In the genomic region with DNA sequence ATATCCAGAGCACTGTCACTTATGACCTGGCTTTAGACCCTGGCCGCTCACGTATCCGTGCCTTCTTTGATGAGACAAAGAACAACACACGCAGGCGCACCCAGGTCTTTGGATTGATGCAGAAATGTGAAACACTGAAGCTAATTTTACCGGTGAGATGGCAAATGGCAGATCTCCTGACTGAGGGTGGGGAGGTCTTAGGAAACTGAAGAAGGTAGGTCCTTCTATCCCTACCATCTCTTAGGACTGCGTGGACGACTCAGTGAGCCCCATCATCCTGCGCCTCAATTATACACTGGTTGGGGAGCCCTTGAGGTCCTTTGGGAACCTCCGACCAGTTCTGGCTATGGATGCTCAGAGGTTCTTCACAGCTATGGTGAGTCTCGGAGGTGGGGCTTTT, we compare ENCODE assay signal across 30 mouse cellular contexts. TPM values are rescaled to one million over a fixed set of nuclear protein-coding genes. Genes with fewer than 3 reads are reported as not detected.
A peak's percentile ranks its signal among the peaks of the same experiment; 100 is the strongest.
DNase-seq lines count a peak whose midpoint lies in the region; ATAC-seq lines count a peak whose summit lies in the region.
"Had no signal": no experiment of that assay in that cellular context is flagged by ENCODE, and none has a peak within 500 bp of the region (broad histone marks: within the 10 kb centered on the region; RNA-seq: fewer than 3 reads in every experiment).

No protein-coding gene starts in this region.

- H3K9me3 ChIP-seq in liver, embryonic 11.5 days (ENCODE audit: control insufficient read depth, low read length), result no peaks in the 10 kb centered on the region
- no peaks in the 10 kb centered on the region for H3K9me3 ChIP-seq in hindbrain, embryonic 11.5 days (ENCODE audit: control insufficient read depth, low read length)
- H3K9me3 ChIP-seq: forebrain, embryonic 10.5 days; forebrain, embryonic 15.5 days; G1E; hindbrain, embryonic 12.5 days; hindbrain, embryonic 15.5 days had no signal

- H3K27ac ChIP-seq in liver, embryonic 11.5 days (ENCODE audit: low read depth, low read length), result no peak overlapping the region
- no peak overlapping the region for H3K27ac ChIP-seq in hindbrain, embryonic 11.5 days (ENCODE audit: low read depth, low read length)
- H3K27ac ChIP-seq: forebrain, embryonic 10.5 days; forebrain, embryonic 15.5 days; heart, adult 2 months; hindbrain, embryonic 12.5 days; hindbrain, embryonic 15.5 days had no signal

- no peaks in the 10 kb centered on the region for H3K4me1 ChIP-seq in liver, embryonic 11.5 days (replicated peaks; ENCODE audit: control insufficient read depth, insufficient read depth, low read length)
- no peaks in the 10 kb centered on the region for H3K4me1 ChIP-seq in hindbrain, embryonic 11.5 days (replicated peaks; ENCODE audit: control insufficient read depth, insufficient read depth, low read length)
- H3K4me1 ChIP-seq: forebrain, embryonic 10.5 days; forebrain, embryonic 15.5 days; hindbrain, embryonic 15.5 days had no signal

- intact Hi-C loops in heart, postnatal 10 days (cut with DNase I), result no loop called here

- no peaks in the 10 kb centered on the region for H3K27me3 ChIP-seq in liver, embryonic 11.5 days (replicated peaks; ENCODE audit: control insufficient read depth, insufficient read depth, low read length)
- H3K27me3 ChIP-seq in hindbrain, embryonic 11.5 days (ENCODE audit: control insufficient read depth, insufficient read depth, low read length), result no peaks in the 10 kb centered on the region
- H3K27me3 ChIP-seq: forebrain, embryonic 15.5 days; hindbrain, embryonic 12.5 days; hindbrain, embryonic 15.5 days had no signal

- no peak overlapping the region for H3K4me3 ChIP-seq in liver, embryonic 11.5 days (ENCODE audit: low read depth, low read length)
- H3K4me3 ChIP-seq in hindbrain, embryonic 11.5 days (ENCODE audit: low read depth, low read length), result no peak overlapping the region
- H3K4me3 ChIP-seq: forebrain, embryonic 10.5 days; forebrain, embryonic 15.5 days; heart, adult 2 months; hindbrain, embryonic 12.5 days; hindbrain, embryonic 15.5 days had no signal

- 89% methylated on average over 11 of the region's 11 CpGs for WGBS in liver, embryonic 11.5 days
- 90% methylated on average over 11 of the region's 11 CpGs for WGBS in hindbrain, embryonic 11.5 days

- no peaks in the 10 kb centered on the region for H3K36me3 ChIP-seq in liver, embryonic 11.5 days (ENCODE audit: control insufficient read depth, insufficient read depth, low read length)
- no peaks in the 10 kb centered on the region for H3K36me3 ChIP-seq in hindbrain, embryonic 11.5 days (ENCODE audit: control insufficient read depth, insufficient read depth, low read length)
- H3K36me3 ChIP-seq: forebrain, embryonic 10.5 days; forebrain, embryonic 15.5 days; G1E; hindbrain, embryonic 12.5 days; hindbrain, embryonic 15.5 days had no signal

- H3K9ac ChIP-seq in liver, embryonic 11.5 days (ENCODE audit: low read depth, low read length), result no peak overlapping the region
- no peak overlapping the region for H3K9ac ChIP-seq in hindbrain, embryonic 11.5 days (ENCODE audit: low read depth, low read length)
- H3K9ac ChIP-seq: forebrain, embryonic 15.5 days; hindbrain, embryonic 12.5 days; hindbrain, embryonic 15.5 days had no signal

- no peak overlapping the region for H3K4me2 ChIP-seq in liver, embryonic 11.5 days
- H3K4me2 ChIP-seq in hindbrain, embryonic 11.5 days (replicated peaks; ENCODE audit: low read depth, low read length), result no peak overlapping the region
- H3K4me2 ChIP-seq: forebrain, embryonic 15.5 days; heart, embryonic 11.5 days; hindbrain, embryonic 12.5 days; hindbrain, embryonic 15.5 days had no signal

- peak; percentile 72 for DNase-seq in heart, adult 11 months
- DNase-seq in heart, postnatal 10 days, result no peak
- DNase-seq in liver, embryonic 11.5 days (ENCODE audit: low spot score), result peak; percentile 20
- DNase-seq in liver, result no peak
- peak; percentile 8 to 51 for DNase-seq in spleen, postnatal 4 days (ENCODE audit: low spot score in 2 of 2)
- no peak for DNase-seq in spleen, adult 18-20 months
- DNase-seq in hindbrain, embryonic 11.5 days (ENCODE audit: low spot score), result no peak
- DNase-seq: adrenal gland, postnatal 10 days; adrenal gland, postnatal 36 days; B cell, adult 2 months; cerebellum, adult 18-20 months; cerebellum, adult 9-10 months; cerebellum, postnatal 14 days; gastrocnemius, postnatal 25 days; heart, adult 2 months; heart, postnatal 4 days had no signal

- no peak for ATAC-seq in liver, embryonic 11.5 days (replicated peaks; ENCODE audit: low FRiP score)
- no peak for ATAC-seq in hindbrain, embryonic 11.5 days (ENCODE audit: low FRiP score)
- ATAC-seq: forebrain, embryonic 15.5 days; Patski had no signal

RNA-seq across cellular contexts. Expression of a gene that starts 17.2 kb away (rescaled TPM):
- total RNA-seq in heart, postnatal 10 days (2021), result under 1 TPM; 0.12 to 0.22 TPM
- 0.12 and 0.18 TPM in 2 replicates for polyA plus RNA-seq in liver, embryonic 11.5 days (2014; fragmentation: Nextera tagmentation; extraction: Ambion mirVana)
- polyA plus RNA-seq in hindbrain, embryonic 11.5 days (2014; fragmentation: Nextera tagmentation; extraction: Ambion mirVana), result not detected in 2 replicates
- polyA plus RNA-seq: embryonic facial prominence, embryonic 11.5 days; forebrain, embryonic 10.5 days; forebrain, embryonic 15.5 days; G1E; hindbrain, embryonic 15.5 days had no signal

RNA-seq across cellular contexts. Expression of a gene that starts 42.0 kb away (rescaled TPM):
- not detected for total RNA-seq in heart, postnatal 10 days (2021)
- not detected in 2 replicates for polyA plus RNA-seq in liver, embryonic 11.5 days (2014; fragmentation: Nextera tagmentation; extraction: Ambion mirVana)
- not detected in 2 replicates for polyA plus RNA-seq in hindbrain, embryonic 11.5 days (2014; fragmentation: Nextera tagmentation; extraction: Ambion mirVana)
- total RNA-seq: CH12.LX; G1E; gastrocnemius, postnatal 25 days had no signal
- polyA plus RNA-seq: embryonic facial prominence, embryonic 11.5 days; embryonic facial prominence, embryonic 14.5 days; forebrain, embryonic 10.5 days; forebrain, embryonic 15.5 days; heart, embryonic 11.5 days; hindbrain, embryonic 12.5 days; hindbrain, embryonic 15.5 days; Patski had no signal

RNA-seq across cellular contexts. Expression of a gene that starts 49.6 kb away (rescaled TPM):
- total RNA-seq in heart, postnatal 10 days (2021), result not detected
- not detected in 2 replicates for polyA plus RNA-seq in liver, embryonic 11.5 days (2014; fragmentation: Nextera tagmentation; extraction: Ambion mirVana)
- polyA plus RNA-seq in hindbrain, embryonic 11.5 days (2014; fragmentation: Nextera tagmentation; extraction: Ambion mirVana), result not detected in 2 replicates
- total RNA-seq: adrenal gland, postnatal 36 days; CH12.LX; G1E; gastrocnemius, adult 8-10 months; gastrocnemius, postnatal 25 days; heart, postnatal 4 days had no signal
- polyA plus RNA-seq: embryonic facial prominence, embryonic 11.5 days; embryonic facial prominence, embryonic 14.5 days; forebrain, embryonic 10.5 days; forebrain, embryonic 15.5 days; G1E; gonadal fat pad, adult 2 months; heart, adult 2 months; heart, embryonic 11.5 days; heart, embryonic 14.5 days; heart, postnatal 0 days; hindbrain, embryonic 12.5 days; hindbrain, embryonic 15.5 days; Patski had no signal

RNA-seq across cellular contexts. Expression of a gene that starts 49.7 kb away (rescaled TPM):
- total RNA-seq in heart, postnatal 10 days (2021), result 1 to 10 TPM; 2.5 to 3.9 TPM
- polyA plus RNA-seq in liver, embryonic 11.5 days (2014; fragmentation: Nextera tagmentation; extraction: Ambion mirVana), result 1.8 and 1.9 TPM in 2 replicates
- 0.42 TPM in 2 replicates for polyA plus RNA-seq in hindbrain, embryonic 11.5 days (2014; fragmentation: Nextera tagmentation; extraction: Ambion mirVana)
- polyA plus RNA-seq: Patski had no signal

Comparison
In these comparisons a context has a peak if more than half of its experiments do, and no peak if none do; other contexts are left out.
1. DNase-seq: peak in heart, adult 11 months (single experiment), liver, embryonic 11.5 days (single experiment) and spleen, postnatal 4 days (2 of 2); none in heart, postnatal 10 days (0 of 2), liver (single experiment), spleen, adult 18-20 months (0 of 2) and hindbrain, embryonic 11.5 days (single experiment).